Mouse (Mus musculus) kidney, postnatal 36 days (tissue): ENCODE data around the gene Vma21-ps.
"Not testable (repeated sequence)": the region's sequence is repeated elsewhere in the genome, so short reads cannot be mapped to it uniquely, and the experiment has no call there.

Experiments
- DNase-seq, 2 experiments: peaks; one replicate each; pipeline ENCODE4 v3.0.0; 2021 to 2022; ENCODE audit warnings: mixed read lengths in 2 of 2

The Vma21-ps gene

GRCm38 (mm10) chr4:52497144-52497543 lies at the start of gene Vma21-ps:
Gene Vma21-ps (minus strand): TSS chr4:52497244.
- not testable (repeated sequence) for DNase-seq

DNA sequence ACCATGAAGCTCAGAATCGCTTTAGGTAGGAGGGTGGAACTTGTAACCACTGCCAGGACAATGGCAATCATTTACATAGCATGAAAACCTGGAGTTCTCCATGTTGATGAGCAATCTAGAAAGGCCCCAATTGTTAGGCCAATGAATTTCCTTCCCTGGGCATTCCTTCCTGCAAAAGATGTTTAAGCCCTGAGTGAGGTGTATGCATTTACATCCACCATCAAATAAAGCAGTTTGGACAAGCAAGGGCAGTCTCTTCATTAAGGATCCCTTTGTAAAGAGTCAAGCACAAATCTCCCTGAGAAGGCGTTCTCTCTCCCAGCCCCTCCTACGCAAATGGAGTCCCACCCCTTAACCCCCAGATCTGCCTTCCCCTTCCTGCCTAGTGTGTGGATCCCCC lies 46.0 kb upstream of the Vma21-ps start:
- DNase-seq = no peak

DNA sequence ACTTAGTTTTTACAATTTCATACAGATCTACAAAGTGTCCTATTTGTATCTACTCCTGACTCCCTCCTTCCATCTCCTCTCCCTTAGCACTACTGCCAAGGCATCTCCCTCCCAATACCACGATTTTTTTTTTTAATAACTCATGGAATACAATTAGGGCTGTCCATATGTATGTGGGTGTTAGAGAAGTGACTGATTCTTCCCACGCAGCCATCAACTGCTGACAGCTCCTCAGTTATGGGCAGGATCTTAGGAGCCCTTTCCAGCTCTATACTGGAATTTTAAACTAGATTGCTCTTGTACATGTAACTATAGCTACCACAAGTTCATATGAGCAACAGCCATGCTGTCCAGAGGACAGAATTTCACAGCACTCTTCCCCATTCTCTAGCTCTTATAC lies 33.6 kb upstream of the Vma21-ps start:
- no peak for DNase-seq

- no peak for DNase-seq
Measured at GRCm38 (mm10) chr4:52526464-52526863, 29.4 kb upstream of the Vma21-ps start.

- DNase-seq = no peak
Measured at GRCm38 (mm10) chr4:52519301-52519700, 22.3 kb upstream of the Vma21-ps start.

DNA sequence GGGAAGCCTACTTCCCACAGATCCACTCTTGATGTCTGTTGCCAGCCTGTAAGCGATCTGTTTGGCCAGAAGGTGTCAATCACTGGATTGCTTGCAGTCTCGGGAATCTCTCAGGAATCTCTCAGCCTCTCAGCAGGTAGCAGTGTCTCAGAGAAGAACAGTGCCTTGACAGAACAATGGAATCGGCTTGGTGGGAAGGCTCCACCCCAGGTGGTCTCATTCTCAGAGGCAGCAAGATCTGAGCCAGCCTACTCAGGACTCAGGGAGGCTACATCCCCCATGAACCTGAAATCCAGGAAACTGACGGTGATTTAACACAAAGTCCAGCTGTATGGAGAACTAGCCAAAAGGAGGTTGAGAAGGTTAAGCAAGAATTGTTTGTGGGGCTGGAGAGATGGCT lies 20.5 kb upstream of the Vma21-ps start:
- DNase-seq = no peak

DNA sequence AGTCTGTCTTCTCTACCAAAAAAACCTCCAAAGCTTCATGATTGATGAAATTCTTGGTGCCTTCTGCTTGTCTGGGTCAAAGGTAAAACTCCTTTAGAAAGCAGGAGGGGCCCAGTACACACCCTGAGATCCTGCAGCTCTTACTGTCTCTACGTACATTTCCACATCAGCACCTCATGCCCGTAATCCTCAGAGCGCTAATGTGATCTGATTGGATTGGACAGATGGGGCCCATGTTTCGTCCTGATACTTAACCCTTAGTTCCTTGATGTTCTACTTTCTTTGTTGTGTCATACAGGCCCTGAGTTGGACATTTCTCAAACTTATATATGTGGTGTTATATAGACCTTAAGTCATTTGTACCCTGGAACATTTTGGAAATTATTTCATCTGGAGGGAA lies 9.6 kb downstream of the Vma21-ps start:
- no peak for DNase-seq

DNA sequence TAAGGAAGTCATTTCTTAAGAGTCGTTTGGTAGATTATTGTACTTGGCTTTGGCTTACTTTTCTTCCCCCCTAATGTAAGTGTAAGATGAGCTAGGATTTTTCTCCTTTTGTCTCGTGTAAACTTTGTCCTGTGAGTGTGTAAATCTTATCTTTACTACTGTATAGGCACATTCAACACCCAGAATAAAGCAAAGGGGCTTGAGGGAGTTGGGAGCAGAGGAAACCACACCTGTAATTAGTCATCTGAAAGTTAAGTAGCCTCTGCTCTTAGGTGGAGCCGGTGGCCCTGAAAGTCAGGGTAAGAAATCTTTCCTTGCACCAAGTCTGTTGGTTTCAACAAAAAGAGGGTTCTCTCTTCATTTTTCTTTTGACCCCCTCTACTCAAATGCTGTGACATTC lies 23.6 kb downstream of the Vma21-ps start:
- DNase-seq = no peak

DNA sequence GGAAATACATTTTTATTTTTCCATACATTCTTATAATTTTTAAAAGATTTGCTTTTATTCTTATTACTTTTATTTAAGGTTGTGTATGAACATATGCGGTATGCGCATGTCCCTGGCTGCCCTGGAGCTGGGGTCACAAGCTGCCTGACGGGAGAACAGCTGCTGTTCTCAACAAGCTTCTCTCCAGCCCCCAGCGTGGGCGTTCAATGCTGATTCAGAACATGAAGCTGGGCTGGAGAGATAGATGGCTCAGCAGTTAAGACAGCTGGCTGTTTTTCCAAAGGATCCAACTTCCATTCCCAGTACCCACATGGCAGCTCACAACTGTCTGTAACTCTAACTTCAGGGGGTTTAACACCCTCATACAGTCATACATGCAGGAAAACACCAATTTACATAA lies 35.7 kb downstream of the Vma21-ps start:
- DNase-seq = no peak

DNA sequence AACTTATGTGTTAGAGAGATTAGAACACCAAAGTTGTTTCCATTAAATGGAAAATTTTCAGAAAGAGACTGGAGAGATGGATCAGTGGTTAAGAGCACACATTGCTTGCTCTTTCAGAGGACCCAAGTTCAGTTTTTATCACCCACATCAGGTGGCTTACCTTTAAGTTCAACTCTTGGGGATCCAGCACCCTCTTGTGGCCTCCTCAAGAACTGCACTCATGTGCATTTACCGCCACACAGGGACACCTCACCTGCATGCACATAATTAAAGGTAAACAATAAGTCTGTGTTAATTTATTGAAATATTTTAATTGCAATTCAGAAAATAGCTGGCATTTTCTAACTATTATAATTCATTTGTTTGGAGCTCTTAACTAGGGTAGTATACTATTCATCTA lies 37.3 kb downstream of the Vma21-ps start:
- peak in 1 of 2 experiments; percentile 37 for DNase-seq
